Mouse (Mus musculus): ENCODE measurements at regions not wholly inside any gene's neighbourhood (a gene's known extent, or its start where the extent isn't known, plus 50 kb on each side); places are given as distances from the start of the nearest gene placed in this dataset.
A peak's percentile ranks its signal among the peaks of the same experiment; 100 is the strongest.
"Not testable (repeated sequence)": the region's sequence is repeated elsewhere in the genome, so short reads cannot be mapped to it uniquely, and the experiment has no call there.

GRCm38 (mm10) chr1:145139267-145139651 lies 364.0 kb upstream of the Rgs18 start:
- no peak for DNase-seq

GRCm38 (mm10) chr1:145138452-145139266 lies 363.4 kb upstream of the Rgs18 start:
- DNase-seq, result no peak

- DNase-seq, result no peak
These were observed 355.8 kb upstream of the Rgs18 start for GRCm38 (mm10) chr1:145131020-145131419.

- DNase-seq, result no peak
These were observed 337.9 kb upstream of the Rgs18 start for GRCm38 (mm10) chr1:145113171-145113570.

- not testable (repeated sequence) for DNase-seq
These were observed 331.5 kb upstream of the Rgs18 start for GRCm38 (mm10) chr1:145106771-145107170.

- no peak for DNase-seq
These were observed 290.1 kb upstream of the Rgs18 start for GRCm38 (mm10) chr1:145065255-145065854.

- no peak for DNase-seq
These were observed 289.1 kb upstream of the Rgs18 start for GRCm38 (mm10) chr1:145064384-145064783.

GRCm38 (mm10) chr1:145015623-145016022 lies 240.4 kb upstream of the Rgs18 start:
- no peak for DNase-seq

- DNase-seq, result no peak
These were observed 235.6 kb upstream of the Rgs18 start for GRCm38 (mm10) chr1:145010833-145011232.

GRCm38 (mm10) chr1:144978167-144978566 lies 202.9 kb upstream of the Rgs18 start:
- DNase-seq, result no peak

GRCm38 (mm10) chr1:144965736-144966135 lies 190.5 kb upstream of the Rgs18 start:
- no peak for DNase-seq

GRCm38 (mm10) chr1:144939006-144939405 lies 163.8 kb upstream of the Rgs18 start:
- no peak for DNase-seq

- DNase-seq, result no peak
These were observed 150.9 kb upstream of the Rgs18 start for GRCm38 (mm10) chr1:144926136-144926535.

GRCm38 (mm10) chr1:144916568-144916967 lies 141.3 kb upstream of the Rgs18 start:
- peak; percentile 19 for DNase-seq

GRCm38 (mm10) chr1:144902987-144903386 lies 127.8 kb upstream of the Rgs18 start:
- no peak for DNase-seq

GRCm38 (mm10) chr1:144883633-144884032 lies 108.4 kb upstream of the Rgs18 start:
- no peak for DNase-seq

GRCm38 (mm10) chr1:144862133-144862532 lies 86.9 kb upstream of the Rgs18 start:
- DNase-seq, result no peak

Data from right cerebral cortex, postnatal 25 days (tissue).